Mouse (Mus musculus): Measurements from ENCODE around the gene Med19. TPM values are rescaled to one million over a fixed set of nuclear protein-coding genes. Genes with fewer than 3 reads are reported as not detected.

Med19 gene
- polyA plus RNA-seq, 1 experiment: 30.6 TPM

DNA sequence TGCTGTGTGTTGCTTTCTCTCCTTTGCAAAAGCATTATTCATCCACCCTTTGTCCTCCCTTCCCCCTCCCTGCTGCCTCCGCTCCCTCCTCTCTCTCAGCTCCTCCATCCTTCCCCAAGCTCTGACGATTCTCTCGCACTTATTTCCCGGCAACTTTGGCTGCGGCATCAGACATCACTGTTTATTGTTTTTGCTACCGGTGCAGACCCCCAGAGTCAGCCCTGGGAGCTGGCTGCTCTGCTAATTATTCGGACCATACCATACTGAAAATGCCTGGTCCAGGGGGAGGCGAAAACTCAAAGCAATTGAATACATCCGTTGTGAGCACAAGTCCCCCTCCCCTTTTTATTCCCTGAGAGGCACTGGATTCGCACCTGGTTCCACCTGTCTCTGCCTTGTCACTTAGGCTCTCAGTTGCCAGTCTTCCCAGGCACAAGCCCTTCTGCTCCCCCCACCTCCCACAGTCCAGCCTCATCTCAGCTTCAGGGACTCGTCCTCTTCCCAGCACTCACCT, 56.2 kb downstream of the Med19 start:
- Histone ChIP-seq H3K4me1 (ENCODE audit: control insufficient read depth, insufficient read depth, low read length) (peaks cover 20% of the 10 kb centered on the region; the same call in 1 of the 2 replicates), H3K27me3 (ENCODE audit: control insufficient read depth, insufficient read depth, low read length) (no peaks in the 10 kb centered on the region), H3K4me3 (replicated peaks; ENCODE audit: insufficient read depth, low read depth, low read length) (peak overlapping the region; percentile 96), H3K27ac (ENCODE audit: insufficient read depth, low read length) (peak overlapping the region; percentile 84)
- 0% methylated on average over 11 of the region's 11 CpGs for WGBS
- DNase-seq: peak; percentile 62 to 69
- no peak for TF ChIP-seq CTCF (IDR thresholded peaks at IDR 0.05; ENCODE audit: borderline replicate concordance, insufficient read depth, low read depth, low read length)
- TF ChIP-seq POLR2A (IDR thresholded peaks at IDR 0.05; ENCODE audit: borderline replicate concordance, insufficient read depth, low read length): no peak

DNA sequence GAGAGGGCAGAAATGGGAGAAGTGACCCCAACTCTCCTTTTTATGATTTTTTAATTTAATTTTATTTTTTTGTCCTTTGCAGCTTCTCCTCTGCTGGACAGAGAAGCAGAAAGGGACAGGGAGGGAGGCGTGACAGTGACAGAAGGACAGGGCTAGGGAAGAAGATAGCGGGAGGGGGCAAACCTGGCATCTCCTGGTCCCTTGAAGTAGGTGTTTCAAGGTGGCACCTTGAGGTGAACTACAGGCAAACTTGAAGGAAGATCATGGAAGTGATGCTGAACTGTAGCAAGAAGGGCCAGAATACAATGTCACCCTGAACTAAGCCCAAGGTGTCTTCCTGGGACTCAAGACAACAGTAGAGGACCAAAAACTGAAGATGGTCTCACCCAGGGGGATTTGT, 56.7 kb downstream of the Med19 start:
- H3K4me3 ChIP-seq (replicated peaks; ENCODE audit: insufficient read depth, low read depth, low read length): peak overlapping the region; percentile 96
- H3K4me1 ChIP-seq (ENCODE audit: control insufficient read depth, insufficient read depth, low read length): peaks cover 20% of the 10 kb centered on the region; the same call in 1 of the 2 replicates
- TF ChIP-seq CTCF (IDR thresholded peaks at IDR 0.05; ENCODE audit: borderline replicate concordance, insufficient read depth, low read depth, low read length) (no peak), POLR2A (IDR thresholded peaks at IDR 0.05; ENCODE audit: borderline replicate concordance, insufficient read depth, low read length) (no peak)
- H3K27ac ChIP-seq (ENCODE audit: insufficient read depth, low read length): 0 out of 2 replicates have a peak overlapping the region, but pooled peaks have one; percentile 84
- 2% methylated on average over 2 of the region's 2 CpGs for WGBS
- DNase-seq: peak in 1 of 2 experiments; percentile 46
- no peaks in the 10 kb centered on the region for H3K27me3 ChIP-seq (ENCODE audit: control insufficient read depth, insufficient read depth, low read length)

GRCm38 (mm10) chr2:84735346-84735920, 57.2 kb downstream of the Med19 start:
- peak in 1 of 2 experiments; percentile 37 for DNase-seq
- Histone ChIP-seq H3K27me3 (ENCODE audit: control insufficient read depth, insufficient read depth, low read length) (no peaks in the 10 kb centered on the region), H3K4me3 (replicated peaks; ENCODE audit: insufficient read depth, low read depth, low read length) (peak overlapping the region; percentile 96), H3K27ac (ENCODE audit: insufficient read depth, low read length) (no peak overlapping the region), H3K4me1 (ENCODE audit: control insufficient read depth, insufficient read depth, low read length) (peaks cover 20% of the 10 kb centered on the region; the same call in 1 of the 2 replicates)
- no peak for TF ChIP-seq POLR2A (IDR thresholded peaks at IDR 0.05; ENCODE audit: borderline replicate concordance, insufficient read depth, low read length)
- TF ChIP-seq CTCF (IDR thresholded peaks at IDR 0.05; ENCODE audit: borderline replicate concordance, insufficient read depth, low read depth, low read length): no peak
- WGBS: 8% methylated on average over 7 of the region's 7 CpGs

GRCm38 (mm10) chr2:84736312-84737161, 58.3 kb downstream of the Med19 start:
- peaks cover 20% of the 10 kb centered on the region; the same call in 1 of the 2 replicates for H3K4me1 ChIP-seq (ENCODE audit: control insufficient read depth, insufficient read depth, low read length)
- DNase-seq: peak; percentile 48 to 58
- H3K27me3 ChIP-seq (ENCODE audit: control insufficient read depth, insufficient read depth, low read length): no peaks in the 10 kb centered on the region
- TF ChIP-seq POLR2A (IDR thresholded peaks at IDR 0.05; ENCODE audit: borderline replicate concordance, insufficient read depth, low read length): no peak
- TF ChIP-seq CTCF (IDR thresholded peaks at IDR 0.05; ENCODE audit: borderline replicate concordance, insufficient read depth, low read depth, low read length): no peak
- H3K4me3 ChIP-seq (replicated peaks; ENCODE audit: insufficient read depth, low read depth, low read length): peak overlapping the region; percentile 43
- no peak overlapping the region for H3K27ac ChIP-seq (ENCODE audit: insufficient read depth, low read length)
- WGBS: 8% methylated on average over 27 of the region's 27 CpGs

- TF ChIP-seq POLR2A (IDR thresholded peaks at IDR 0.05; ENCODE audit: borderline replicate concordance, insufficient read depth, low read length) (no peak), CTCF (IDR thresholded peaks at IDR 0.05; ENCODE audit: borderline replicate concordance, insufficient read depth, low read depth, low read length) (no peak)
- Histone ChIP-seq H3K4me1 (ENCODE audit: control insufficient read depth, insufficient read depth, low read length) (peaks cover 20% of the 10 kb centered on the region; the same call in 1 of the 2 replicates), H3K4me3 (replicated peaks; ENCODE audit: insufficient read depth, low read depth, low read length) (no peak overlapping the region), H3K27ac (ENCODE audit: insufficient read depth, low read length) (no peak overlapping the region), H3K27me3 (ENCODE audit: control insufficient read depth, insufficient read depth, low read length) (no peaks in the 10 kb centered on the region)
- DNase-seq: no peak
- 30% methylated on average over 8 of the region's 8 CpGs for WGBS
Measured at GRCm38 (mm10) chr2:84737451-84737925, 59.3 kb downstream of the Med19 start.

Other genes starting within 250 kb of the Med19 start
- gene Tfpi, start 201.6 kb upstream of the Med19 start, polyA plus RNA-seq (2012; rRNA removed): 2.4 and 2.8 TPM in 2 replicates
- 34.4 and 35.9 TPM in 2 replicates for gene Ctnnd1, start 27.6 kb upstream of the Med19 start, polyA plus RNA-seq (2012; rRNA removed)
- gene Btbd18, start 19.3 kb upstream of the Med19 start, polyA plus RNA-seq (2012; rRNA removed): not detected in 2 replicates
- gene Selenoh, start 7.6 kb upstream of the Med19 start, polyA plus RNA-seq (2012; rRNA removed): 67.4 TPM in 2 replicates
- 0.13 TPM in 1 of 2 replicates, not detected in the other for gene Gm28635, start 361 bp upstream of the Med19 start, polyA plus RNA-seq (2012; rRNA removed)
- 450 and 454 TPM in 2 replicates for gene Tmx2, start 738 bp downstream of the Med19 start, polyA plus RNA-seq (2012; rRNA removed)
- 37.4 and 38.4 TPM in 2 replicates for gene Zdhhc5, start 36.8 kb downstream of the Med19 start, polyA plus RNA-seq (2012; rRNA removed)
- 12.0 and 12.7 TPM in 2 replicates for gene Clp1, start 48.9 kb downstream of the Med19 start, polyA plus RNA-seq (2012; rRNA removed)
- gene Ypel4, start 55.7 kb downstream of the Med19 start, polyA plus RNA-seq (2012; rRNA removed): 164 and 171 TPM in 2 replicates
- 3.0 and 3.4 TPM in 2 replicates for gene Gm19426, start 65.3 kb downstream of the Med19 start, polyA plus RNA-seq (2012; rRNA removed)
- 19.6 and 22.6 TPM in 2 replicates for gene Serping1, start 97.0 kb downstream of the Med19 start, polyA plus RNA-seq (2012; rRNA removed)
- 6.4 and 7.8 TPM in 2 replicates for gene Ube2l6, start 120.4 kb downstream of the Med19 start, polyA plus RNA-seq (2012; rRNA removed)
- not detected in 2 replicates for gene Smtnl1, start 144.2 kb downstream of the Med19 start, polyA plus RNA-seq (2012; rRNA removed)
- 83.3 and 88.4 TPM in 2 replicates for gene Timm10, start 148.6 kb downstream of the Med19 start, polyA plus RNA-seq (2012; rRNA removed)
- gene Slc43a1, start 160.4 kb downstream of the Med19 start, polyA plus RNA-seq (2012; rRNA removed): 0.25 and 0.43 TPM in 2 replicates
- 1.2 and 1.7 TPM in 2 replicates for gene Rtn4rl2, start 208.3 kb downstream of the Med19 start, polyA plus RNA-seq (2012; rRNA removed)